Mouse (Mus musculus) liver, adult 2 months (tissue): ENCODE results near the gene Stk10.
"Not testable (repeated sequence)": the region's sequence is repeated elsewhere in the genome, so short reads cannot be mapped to it uniquely, and the experiment has no call there.

Experiments
- CTCF ChIP-seq: fragments of 200-500 bp; IDR thresholded peaks from 2 replicates; pipeline ENCODE4 v1.5.1; 2011; ENCODE audit warnings: low read depth, low read length, control low read depth
- POLR2A ChIP-seq: fragments of 200-500 bp; IDR thresholded peaks from 2 replicates; pipeline ENCODE4 v1.6.1; 2011; ENCODE audit warnings: low read length, control low read depth; ENCODE audit not compliant: insufficient read depth; ENCODE audit errors: extremely low read depth

- TF ChIP-seq CTCF, POLR2A: not testable (repeated sequence)
Measured at GRCm38 (mm10) chr11:32514853-32515252, 18.3 kb upstream of the Stk10 start.
